Mouse (Mus musculus) embryonic fibroblast, embryonic 13.5 days (primary cell): ENCODE data around the gene Slain2. TPM values are rescaled to one million over a fixed set of nuclear protein-coding genes. Genes with fewer than 3 reads are reported as not detected.

Experiments used
- H3K27ac ChIP-seq: 2 replicates; pipeline ENCODE4 v1.5.1; 2012; ENCODE audit warnings: low read length, control low read depth, inconsistent platforms; ENCODE audit not compliant: insufficient read depth
- H3K4me1 ChIP-seq: 2 replicates; pipeline ENCODE4 v1.6.1; 2011; ENCODE audit warnings: low read length; ENCODE audit not compliant: control insufficient read depth, insufficient read depth
- H3K4me3 ChIP-seq: 2 replicates; pipeline ENCODE4 v1.5.1; 2011; ENCODE audit warnings: mild to moderate bottlenecking, control low read depth, low read length; ENCODE audit not compliant: insufficient read depth
- CTCF ChIP-seq: IDR thresholded peaks from 2 replicates; pipeline ENCODE4 v1.5.1; 2011; ENCODE audit warnings: mild to moderate bottlenecking, control low read depth, low read length, moderate library complexity, borderline replicate concordance; ENCODE audit not compliant: insufficient read depth
- POLR2A ChIP-seq: IDR thresholded peaks from 2 replicates; pipeline ENCODE4 v1.6.1; 2011; ENCODE audit warnings: low read depth, mild to moderate bottlenecking, control low read depth, low read length, moderate library complexity
- polyA plus RNA-seq: library from polyadenylated mRNA; stranded (reverse); fragments of >200 nt; gene quantifications from 2 replicates; pipeline ENCODE4 v1.2.4, GENCODE M21; 2011; ENCODE audit warnings: low read depth; ENCODE audit not compliant: missing spikeins, insufficient read length

Slain2 gene
- polyA plus RNA-seq, 1 experiment = 62.0 TPM

- no peak for TF ChIP-seq CTCF
- no peak for TF ChIP-seq POLR2A
- Histone ChIP-seq H3K27ac (no peak overlapping the region), H3K4me1 (no peaks in the 10 kb centered on the region), H3K4me3 (no peak overlapping the region)
Measured at GRCm38 (mm10) chr5:72940906-72941432, 26.9 kb downstream of the Slain2 start.

- H3K4me1 ChIP-seq = no peaks in the 10 kb centered on the region
- no peak overlapping the region for H3K4me3 ChIP-seq
- TF ChIP-seq POLR2A (no peak), CTCF (no peak)
- H3K27ac ChIP-seq = no peak overlapping the region
Measured at GRCm38 (mm10) chr5:72948136-72948535, 34.0 kb downstream of the Slain2 start.

GRCm38 (mm10) chr5:72950252-72950651, 36.1 kb downstream of the Slain2 start:
- Histone ChIP-seq H3K4me1 (no peaks in the 10 kb centered on the region), H3K4me3 (no peak overlapping the region), H3K27ac (no peak overlapping the region)
- no peak for TF ChIP-seq CTCF

- H3K27ac ChIP-seq = no peak overlapping the region
- TF ChIP-seq POLR2A = no peak
- TF ChIP-seq CTCF = no peak
- no peaks in the 10 kb centered on the region for H3K4me1 ChIP-seq
- no peak overlapping the region for H3K4me3 ChIP-seq
Measured at GRCm38 (mm10) chr5:72953996-72954604, 40.0 kb downstream of the Slain2 start.

- TF ChIP-seq POLR2A (no peak), CTCF (no peak)
- Histone ChIP-seq H3K4me1 (no peaks in the 10 kb centered on the region), H3K27ac (no peak overlapping the region), H3K4me3 (no peak overlapping the region)
Measured at GRCm38 (mm10) chr5:72957281-72957680, 43.2 kb downstream of the Slain2 start.

- no peak for TF ChIP-seq CTCF
Measured at GRCm38 (mm10) chr5:72960096-72960495, 46.0 kb downstream of the Slain2 start.

GRCm38 (mm10) chr5:72965706-72966105, 51.6 kb downstream of the Slain2 start:
- Histone ChIP-seq H3K27ac (no peak overlapping the region), H3K4me3 (no peak overlapping the region), H3K4me1 (no peaks in the 10 kb centered on the region)
- TF ChIP-seq CTCF = no peak
- TF ChIP-seq POLR2A = no peak

More at GRCm38 (mm10) chr5:72960096-72960495, 46.0 kb downstream of the Slain2 start:
- no peak overlapping the region for H3K27ac ChIP-seq
- no peaks in the 10 kb centered on the region for H3K4me1 ChIP-seq
- no peak overlapping the region for H3K4me3 ChIP-seq

GRCm38 (mm10) chr5:72972435-72972834, 58.3 kb downstream of the Slain2 start:
- no peak for TF ChIP-seq POLR2A
- no peak for TF ChIP-seq CTCF
- H3K4me3 ChIP-seq = no peak overlapping the region
- H3K27ac ChIP-seq = no peak overlapping the region
- H3K4me1 ChIP-seq = no peaks in the 10 kb centered on the region

GRCm38 (mm10) chr5:72972934-72973333, 58.8 kb downstream of the Slain2 start:
- TF ChIP-seq POLR2A = no peak
- Histone ChIP-seq H3K4me1 (no peaks in the 10 kb centered on the region), H3K27ac (no peak overlapping the region)

GRCm38 (mm10) chr5:72974602-72975001, 60.5 kb downstream of the Slain2 start, which contains the start of gene Gm10135:
Gm10135 (minus strand) TSS chr5:72974702.
- Histone ChIP-seq H3K27ac (no peak within 1 kb of the TSS), H3K4me1 (no peaks in the 10 kb centered on the region), H3K4me3 (no peak within 1 kb of the TSS)
- no peak for TF ChIP-seq CTCF
- no peak for TF ChIP-seq POLR2A

More at GRCm38 (mm10) chr5:72972934-72973333, 58.8 kb downstream of the Slain2 start:
- no peak overlapping the region for H3K4me3 ChIP-seq
